Mouse (Mus musculus) hindlimb bud, embryonic 11.5 days (tissue): ENCODE results near the gene Phkb.

Source experiments
- DNase-seq: peaks from one replicate; pipeline ENCODE4 v3.0.0-alpha.2; 2012; ENCODE audit warnings: low read depth, low spot score; ENCODE audit errors: extremely low spot score

Gene Phkb

GRCm38 (mm10) chr8:86083346-86083745, 242.6 kb downstream of the Phkb start:
- DNase-seq: no peak

GRCm38 (mm10) chr8:86086791-86087190, 246.0 kb downstream of the Phkb start:
- DNase-seq: no peak

- no peak for DNase-seq
Measured at GRCm38 (mm10) chr8:86087468-86087867, 246.7 kb downstream of the Phkb start.

GRCm38 (mm10) chr8:86090666-86091065, 249.9 kb downstream of the Phkb start:
- no peak for DNase-seq
